Mouse (Mus musculus): ENCODE results near the gene Pkd1l3. TPM values are rescaled to one million over a fixed set of nuclear protein-coding genes. Genes with fewer than 3 reads are reported as not detected.

The Pkd1l3 gene
- total RNA-seq (2017), result 0.82 and 1.0 TPM in 2 replicates

- peak; percentile 94 for ATAC-seq (replicated peaks; ENCODE audit: low read depth, poor library complexity, severe bottlenecking)
Measured at GRCm38 (mm10) chr8:109614243-109615210, at the start of gene Pkd1l3. Gene Pkd1l3, plus strand, starts transcription at chr8:109614517.

DNA sequence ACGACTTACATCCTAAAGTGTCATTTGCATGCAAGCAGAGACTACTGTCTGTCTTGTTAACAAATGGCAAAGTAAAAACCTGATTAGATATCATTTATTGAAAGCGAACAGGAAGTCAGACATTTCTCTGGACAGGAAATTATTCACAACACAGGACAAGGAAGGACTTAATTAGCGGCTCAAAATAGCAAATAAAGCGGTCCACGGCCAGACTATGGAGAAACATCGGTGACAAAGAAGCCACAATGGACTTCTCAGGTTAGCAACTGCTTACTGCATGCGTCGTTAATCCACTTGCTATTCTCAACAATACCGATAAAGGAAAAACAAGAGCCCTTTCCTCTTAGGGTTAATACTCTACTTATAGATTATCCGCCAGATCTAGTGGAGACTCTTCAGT is 49.6 kb upstream of the Pkd1l3 start:
- no peak for ATAC-seq (replicated peaks; ENCODE audit: low read depth, poor library complexity, severe bottlenecking)

- peak; percentile 94 for ATAC-seq (replicated peaks; ENCODE audit: low read depth, poor library complexity, severe bottlenecking)
Measured at GRCm38 (mm10) chr8:109565498-109566333, 48.6 kb upstream of the Pkd1l3 start, which contains the start of the genes Dhx38 and Txnl4b. Gene Dhx38, minus strand, starts transcription at chr8:109565861. Gene Txnl4b, plus strand, starts transcription at chr8:109565892.

GRCm38 (mm10) chr8:109571139-109571538 is 43.2 kb upstream of the Pkd1l3 start:
- no peak for ATAC-seq (replicated peaks; ENCODE audit: low read depth, poor library complexity, severe bottlenecking)

DNA sequence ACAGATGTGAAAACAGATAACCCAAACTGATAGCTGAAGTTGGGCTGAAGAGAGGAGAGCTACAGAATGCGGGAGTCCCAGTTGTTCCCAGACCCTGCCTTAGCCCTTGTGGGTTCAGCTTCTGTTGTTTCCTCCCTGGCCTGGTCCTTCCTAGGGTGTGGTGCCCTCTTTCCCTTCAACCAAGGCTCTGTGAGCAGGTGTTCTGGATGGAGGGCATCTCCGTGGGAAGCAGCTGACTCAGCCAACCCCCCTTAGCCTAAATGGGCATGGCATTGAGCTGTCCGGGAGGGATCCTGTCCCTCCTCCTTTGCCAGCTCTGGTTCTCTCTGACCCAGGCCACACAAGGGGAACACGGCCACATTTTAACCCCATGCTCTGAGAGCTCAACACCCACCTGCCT is 38.0 kb upstream of the Pkd1l3 start:
- ATAC-seq (replicated peaks; ENCODE audit: low read depth, poor library complexity, severe bottlenecking), result no peak

GRCm38 (mm10) chr8:109578900-109579301 is 35.4 kb upstream of the Pkd1l3 start, which contains the start of gene Hp:
Gene Hp, minus strand, starts transcription at chr8:109579172.
- ATAC-seq (replicated peaks; ENCODE audit: low read depth, poor library complexity, severe bottlenecking), result peak; percentile 91

DNA sequence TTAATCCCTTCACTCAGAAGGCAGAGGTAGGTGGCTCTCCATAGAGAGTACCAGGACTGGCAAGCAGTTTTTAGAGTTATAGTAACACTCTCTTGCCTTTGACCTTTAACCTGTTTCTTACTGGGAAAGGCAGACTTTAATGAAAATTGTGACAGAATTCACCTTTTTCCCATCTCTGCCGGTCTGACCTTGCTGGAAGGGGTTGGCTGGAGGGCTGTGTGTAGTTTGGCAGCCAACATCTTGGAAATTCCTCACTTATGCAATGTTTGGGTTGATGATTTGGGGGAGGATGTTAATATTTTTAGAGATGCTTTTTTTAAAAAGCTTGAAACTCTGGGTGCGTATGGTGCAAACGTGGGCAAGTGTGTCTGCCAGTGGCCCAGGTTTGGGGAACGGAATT is 30.0 kb upstream of the Pkd1l3 start:
- no peak for ATAC-seq (replicated peaks; ENCODE audit: low read depth, poor library complexity, severe bottlenecking)

DNA sequence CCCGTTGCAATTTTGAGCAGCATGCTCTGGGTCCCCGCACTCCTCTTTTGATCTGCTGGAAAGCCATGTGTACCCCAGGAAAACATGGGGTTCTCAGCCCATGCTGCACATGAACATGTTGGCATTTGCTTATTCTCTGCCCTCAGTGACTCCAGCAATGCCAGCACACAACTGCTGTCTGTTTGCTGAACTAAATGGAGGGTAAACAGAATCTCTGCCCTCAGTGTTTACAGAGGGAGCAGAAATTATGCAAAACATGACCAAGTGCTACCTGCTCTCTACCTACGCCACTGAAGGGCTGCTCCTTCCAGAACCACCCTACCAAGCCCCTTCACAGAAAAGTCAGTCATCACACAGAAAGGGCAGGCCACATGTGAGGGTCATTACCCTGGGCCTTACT is 29.5 kb upstream of the Pkd1l3 start:
- no peak for ATAC-seq (replicated peaks; ENCODE audit: low read depth, poor library complexity, severe bottlenecking)

- ATAC-seq (replicated peaks; ENCODE audit: low read depth, poor library complexity, severe bottlenecking), result peak; percentile 62
Measured at GRCm38 (mm10) chr8:109585652-109586051, 28.7 kb upstream of the Pkd1l3 start.

DNA sequence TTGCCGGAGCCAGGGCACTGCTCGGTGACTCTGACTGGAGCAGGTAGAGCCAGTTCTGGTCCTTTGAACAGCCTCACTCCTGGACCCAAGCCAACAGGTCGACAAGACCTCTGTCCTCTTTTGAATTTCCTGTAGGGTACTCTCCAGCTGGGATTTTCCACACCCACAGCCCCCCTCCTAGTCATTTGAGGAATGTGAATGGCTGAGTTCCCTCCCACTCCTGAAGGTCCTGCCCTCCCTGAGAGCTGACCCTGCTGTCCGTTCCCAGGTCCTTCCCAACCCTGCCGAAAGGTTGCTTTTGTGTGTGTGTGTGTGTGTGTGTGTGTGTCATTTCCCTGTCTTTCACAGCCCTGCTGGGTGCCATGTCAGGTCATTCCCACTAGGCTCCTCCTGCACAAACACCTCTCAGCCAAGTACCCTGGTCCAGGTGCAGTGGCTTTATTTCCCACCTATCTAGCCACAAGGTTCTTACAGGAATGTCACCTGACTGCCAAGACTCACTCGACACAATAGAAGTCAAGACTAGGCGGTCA is 27.3 kb upstream of the Pkd1l3 start:
- no peak for ATAC-seq (replicated peaks; ENCODE audit: low read depth, poor library complexity, severe bottlenecking)

GRCm38 (mm10) chr8:109590901-109591300 is 23.4 kb upstream of the Pkd1l3 start:
- ATAC-seq (replicated peaks; ENCODE audit: low read depth, poor library complexity, severe bottlenecking), result no peak

DNA sequence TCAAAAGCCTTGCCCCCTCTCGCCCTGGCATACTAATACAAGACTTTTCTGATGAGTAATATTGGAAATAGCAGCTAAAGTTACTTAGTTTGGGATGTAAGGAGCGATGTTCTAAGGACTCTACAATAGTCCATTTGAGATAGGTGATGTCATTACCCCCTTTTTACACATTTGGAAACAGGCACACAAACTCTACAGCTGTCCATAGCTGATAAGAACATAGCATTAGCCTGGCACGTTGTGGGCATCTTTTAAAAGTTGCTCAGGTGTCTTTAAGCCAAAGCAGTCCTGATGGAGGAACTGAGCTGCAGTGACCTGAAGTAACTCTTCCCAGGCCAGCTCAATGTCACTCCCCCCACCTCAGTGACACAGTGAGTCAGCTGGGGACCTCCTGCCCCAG is 22.9 kb upstream of the Pkd1l3 start:
- no peak for ATAC-seq (replicated peaks; ENCODE audit: low read depth, poor library complexity, severe bottlenecking)

- ATAC-seq (replicated peaks; ENCODE audit: low read depth, poor library complexity, severe bottlenecking), result no peak
Measured at GRCm38 (mm10) chr8:109592164-109592563, 22.2 kb upstream of the Pkd1l3 start.

GRCm38 (mm10) chr8:109593117-109593788 is 21.1 kb upstream of the Pkd1l3 start:
- peak; percentile 87 for ATAC-seq (replicated peaks; ENCODE audit: low read depth, poor library complexity, severe bottlenecking)

- peak; percentile 84 for ATAC-seq (replicated peaks; ENCODE audit: low read depth, poor library complexity, severe bottlenecking)
Measured at GRCm38 (mm10) chr8:109595854-109596253, 18.5 kb upstream of the Pkd1l3 start.

- no peak for ATAC-seq (replicated peaks; ENCODE audit: low read depth, poor library complexity, severe bottlenecking)
Measured at GRCm38 (mm10) chr8:109606725-109607124, 7.6 kb upstream of the Pkd1l3 start.

GRCm38 (mm10) chr8:109607650-109608049 is 6.7 kb upstream of the Pkd1l3 start:
- peak; percentile 9; the same call in 1 of the 2 replicates for ATAC-seq (replicated peaks; ENCODE audit: low read depth, poor library complexity, severe bottlenecking)

- peak; percentile 96 for ATAC-seq (replicated peaks; ENCODE audit: low read depth, poor library complexity, severe bottlenecking)
Measured at GRCm38 (mm10) chr8:109608271-109609152, 5.8 kb upstream of the Pkd1l3 start, which contains the start of gene Dhodh. Gene Dhodh, minus strand, starts transcription at chr8:109608673.

GRCm38 (mm10) chr8:109609153-109609502 is 5.2 kb upstream of the Pkd1l3 start:
- no peak for ATAC-seq (replicated peaks; ENCODE audit: low read depth, poor library complexity, severe bottlenecking)
